Mouse (Mus musculus) CH12.LX (cell line): ENCODE results near the gene Apoa2. TPM values are rescaled to one million over a fixed set of nuclear protein-coding genes. Genes with fewer than 3 reads are reported as not detected.
"Not testable (repeated sequence)": the region's sequence is repeated elsewhere in the genome, so short reads cannot be mapped to it uniquely, and the experiment has no call there.

ENCODE experiments used
- DNase-seq: peaks from one replicate; pipeline ENCODE4 v3.0.0-alpha.2; 2013; ENCODE audit errors: extremely low read depth
- H3K27ac ChIP-seq: 2 replicates; pipeline ENCODE4 v1.5.1; 2012; ENCODE audit warnings: low read depth, mild to moderate bottlenecking, control low read depth, moderate library complexity; ENCODE audit not compliant: insufficient read depth
- H3K27me3 ChIP-seq: replicated peaks from 2 replicates; pipeline ENCODE3; 2012; ENCODE audit warnings: inconsistent platforms
- H3K36me3 ChIP-seq, 2 experiments: replicated peaks in 1 of 2; 2 replicates each; pipeline versions ENCODE3 to v1.6.1; 2012; ENCODE audit warnings: inconsistent platforms in 1 of 2, low read length in 1 of 2, mild to moderate bottlenecking in 1 of 2, mixed read lengths in 1 of 2, moderate library complexity in 1 of 2; ENCODE audit not compliant: control insufficient read depth in 1 of 2, insufficient read depth in 1 of 2
- H3K4me1 ChIP-seq, 2 experiments: 2 replicates each; pipeline ENCODE4 v1.6.1; 2012; ENCODE audit warnings: inconsistent platforms in 1 of 2, moderate library complexity in 1 of 2; ENCODE audit not compliant: insufficient read depth in 2 of 2, control insufficient read depth in 1 of 2
- H3K4me2 ChIP-seq: 2 replicates; pipeline ENCODE4 v1.6.1; 2012; ENCODE audit warnings: low read depth, mild to moderate bottlenecking, control low read depth; ENCODE audit not compliant: poor library complexity, insufficient read depth, severe bottlenecking
- H3K4me3 ChIP-seq, 3 experiments: fragments of 150-350 bp in 1 of 3; sonication (generic) in 1 of 3; replicated peaks in 1 of 3; 2 replicates each; pipeline versions ENCODE3 to v1.5.1; 2011 to 2012; ENCODE audit warnings: low read depth in 2 of 3, low read length in 2 of 3, mild to moderate bottlenecking in 2 of 3, moderate library complexity in 2 of 3, control low read depth in 1 of 3, improper control_type of control experiment in 1 of 3, inconsistent platforms in 1 of 3, mixed read lengths in 1 of 3; ENCODE audit not compliant: poor library complexity in 1 of 3
- H3K79me2 ChIP-seq: replicated peaks from 2 replicates; pipeline ENCODE4 v1.6.1; 2012; ENCODE audit warnings: mild to moderate bottlenecking, moderate library complexity; ENCODE audit not compliant: control insufficient read depth, poor library complexity, insufficient read depth, severe bottlenecking; ENCODE audit errors: extremely low read depth
- H3K9ac ChIP-seq: 2 replicates; pipeline ENCODE4 v1.6.1; 2012; ENCODE audit warnings: low read depth, mild to moderate bottlenecking, control low read depth, moderate library complexity; ENCODE audit not compliant: insufficient read depth
- H3K9me3 ChIP-seq: replicated peaks from 2 replicates; pipeline ENCODE3; 2012; ENCODE audit warnings: low read length, inconsistent platforms, mixed read lengths
- BHLHE40 ChIP-seq: IDR thresholded peaks from 2 replicates; pipeline ENCODE4 v1.6.1; 2011; ENCODE audit warnings: mild to moderate bottlenecking, low read depth, low read length, improper control_type of control experiment
- CHD1 ChIP-seq: IDR thresholded peaks from 2 replicates; pipeline ENCODE4 v1.6.1; 2012; ENCODE audit warnings: low read depth, low read length, improper control_type of control experiment, inconsistent platforms
- EP300 ChIP-seq: IDR thresholded peaks from 2 replicates; pipeline ENCODE4 v1.6.1; 2011; ENCODE audit warnings: low read length, improper control_type of control experiment
- ETS1 ChIP-seq: conservative IDR thresholded peaks from 2 replicates; pipeline ENCODE4 v1.6.1; 2012; ENCODE audit warnings: low read depth, mild to moderate bottlenecking, inconsistent platforms, low read length, improper control_type of control experiment, moderate library complexity
- GABPA ChIP-seq: IDR thresholded peaks from 2 replicates; pipeline ENCODE4 v1.6.1; 2012; ENCODE audit warnings: low read depth, low read length, improper control_type of control experiment, inconsistent platforms; ENCODE audit not compliant: insufficient replicate concordance
- JUN ChIP-seq: IDR thresholded peaks from 2 replicates; pipeline ENCODE4 v1.6.1; 2011; ENCODE audit warnings: low read depth, mild to moderate bottlenecking, low read length, improper control_type of control experiment, moderate library complexity; ENCODE audit not compliant: insufficient read depth
- MAX ChIP-seq: IDR thresholded peaks from 2 replicates; pipeline ENCODE4 v1.6.1; 2011; ENCODE audit warnings: low read length, improper control_type of control experiment
- MXI1 ChIP-seq: IDR thresholded peaks from 2 replicates; pipeline ENCODE4 v1.6.1; 2011; ENCODE audit warnings: mild to moderate bottlenecking, low read depth, low read length, improper control_type of control experiment
- MYC ChIP-seq: IDR thresholded peaks from 2 replicates; pipeline ENCODE4 v1.6.1; 2011; ENCODE audit warnings: low read depth, mild to moderate bottlenecking, improper control_type of control experiment, low read length
- POLR2A ChIP-seq: IDR thresholded peaks from 2 replicates; pipeline ENCODE4 v1.6.1; 2011; ENCODE audit warnings: low read depth, mild to moderate bottlenecking, improper control_type of control experiment, low read length
- POLR2AphosphoS2 ChIP-seq: IDR thresholded peaks from 2 replicates; pipeline ENCODE4 v1.6.1; 2011; ENCODE audit warnings: low read depth, low read length, improper control_type of control experiment
- SMC3 ChIP-seq: IDR thresholded peaks from 2 replicates; pipeline ENCODE4 v1.6.1; 2011; ENCODE audit warnings: low read depth, low read length, improper control_type of control experiment
- TBP ChIP-seq: conservative IDR thresholded peaks from 2 replicates; pipeline ENCODE4 v1.6.1; 2011; ENCODE audit warnings: low read depth, low read length, improper control_type of control experiment
- TCF12 ChIP-seq: IDR thresholded peaks from 2 replicates; pipeline ENCODE4 v1.6.1; 2014; ENCODE audit warnings: low read depth, mild to moderate bottlenecking, inconsistent platforms, low read length, improper control_type of control experiment
- USF1 ChIP-seq: IDR thresholded peaks from 2 replicates; pipeline ENCODE4 v1.6.1; 2014; ENCODE audit warnings: low read depth, mild to moderate bottlenecking, inconsistent platforms, low read length, improper control_type of control experiment
- USF2 ChIP-seq: conservative IDR thresholded peaks from 2 replicates; pipeline ENCODE4 v1.6.1; 2011; ENCODE audit warnings: low read depth, low read length, improper control_type of control experiment
- ZKSCAN1 ChIP-seq: IDR thresholded peaks from 2 replicates; pipeline ENCODE4 v1.6.1; 2012; ENCODE audit warnings: low read depth, inconsistent platforms, low read length, improper control_type of control experiment, borderline replicate concordance
- ZMIZ1 ChIP-seq: IDR thresholded peaks from 2 replicates; pipeline ENCODE4 v1.6.1; 2012; ENCODE audit warnings: low read depth, mild to moderate bottlenecking, inconsistent platforms, low read length, improper control_type of control experiment
- dilution Hi-C: fragments of 300-500 bp; cut with MboI; formaldehyde crosslinking; loops from 2 replicates; pipeline ENCODE4 v1.14.3; 2020; ENCODE audit warnings: low sequenced_read_pairs; ENCODE audit not compliant: extremely low pct_unique_long_range_greater_than_20kb, extremely low pct_ligation_motif_present
- in situ Hi-C: fragments of 300-500 bp; cut with MboI; formaldehyde crosslinking; loops from 3 replicates; pipeline ENCODE4 v1.14.3; 2019; ENCODE audit warnings: low sequenced_read_pairs, low pct_ligation_motif_present, low pct_unique_long_range_greater_than_20kb, mixed read lengths
- polyA plus RNA-seq: library from polyadenylated mRNA; unstranded; fragments of >175 nt; gene quantifications from 2 replicates; pipeline ENCODE4 v1.2.1, GENCODE M21; 2012; ENCODE audit warnings: low read depth; ENCODE audit not compliant: insufficient read length
- total RNA-seq, 2 experiments: library from RNA; depleted of rRNA; stranded (reverse); fragments of 300-350 nt in 1 of 2; fragments of >200 nt in 1 of 2; gene quantifications; 2 replicates each; pipeline ENCODE4 v1.2.3; 2012 to 2014

The Apoa2 gene
- total and polyA plus RNA-seq, 3 experiments, result 3.0 to 5.3 (median 3.1) TPM

- H3K4me2 ChIP-seq, result no peak overlapping the region
- dilution Hi-C loops, result no loop called here
- H3K36me3 ChIP-seq, result peaks cover 77 to 94% of the 10 kb centered on the region in 2 experiments
- TF ChIP-seq GABPA, result no peak
- no peak for TF ChIP-seq USF1
- no peak for TF ChIP-seq BHLHE40
- peaks cover 10% of the 10 kb centered on the region for H3K79me2 ChIP-seq
- H3K27me3 ChIP-seq, result no peaks in the 10 kb centered on the region
- no peak overlapping the region for H3K4me3 ChIP-seq
- H3K9me3 ChIP-seq, result no peaks in the 10 kb centered on the region
- in situ Hi-C loops, result no loop called here
- no peak overlapping the region for H3K27ac ChIP-seq
- DNase-seq, result no peak
- peaks cover 0 to 14% of the 10 kb centered on the region in 2 experiments; a peak in 2 of 4 replicates for H3K4me1 ChIP-seq
- H3K9ac ChIP-seq, result no peak overlapping the region
These were observed 16.1 kb downstream of the Apoa2 start for GRCm38 (mm10) chr1:171240911-171241310.

GRCm38 (mm10) chr1:171241952-171242351 is 17.1 kb downstream of the Apoa2 start:
- H3K4me2 ChIP-seq, DNase-seq, H3K27ac ChIP-seq, H3K9me3 ChIP-seq, in situ Hi-C loops, H3K27me3 ChIP-seq, H3K4me3 ChIP-seq, dilution Hi-C loops, H3K9ac ChIP-seq: not testable (repeated sequence)
- peaks cover 69 to 84% of the 10 kb centered on the region in 2 experiments for H3K36me3 ChIP-seq
- peaks cover 20% of the 10 kb centered on the region for H3K79me2 ChIP-seq
- peaks cover 0 to 17% of the 10 kb centered on the region in 2 experiments; a peak in 2 of 4 replicates for H3K4me1 ChIP-seq

- TF ChIP-seq TBP, result no peak
- no peak for TF ChIP-seq USF1
- TF ChIP-seq TCF12, result no peak
- TF ChIP-seq ZKSCAN1, result no peak
- no peak for TF ChIP-seq EP300
- no peak for TF ChIP-seq ZMIZ1
- TF ChIP-seq MYC, result no peak
- no peak for TF ChIP-seq CHD1
- no peak for TF ChIP-seq JUN
- no peak for TF ChIP-seq POLR2A
- TF ChIP-seq MXI1, result no peak
- no peak for TF ChIP-seq MAX
- no peak for TF ChIP-seq POLR2AphosphoS2
- TF ChIP-seq ETS1, result no peak
- TF ChIP-seq BHLHE40, result no peak
- TF ChIP-seq GABPA, result no peak
- TF ChIP-seq SMC3, result no peak
- no peak for TF ChIP-seq USF2
- TF ChIP-seq, all 38 proteins: peak for 0
- no peak overlapping the region for H3K4me2 ChIP-seq
- H3K4me1 ChIP-seq, result peaks cover 11 to 47% of the 10 kb centered on the region in 2 experiments
- H3K27me3 ChIP-seq, result no peaks in the 10 kb centered on the region
- in situ Hi-C loops, result no loop called here
- H3K9ac ChIP-seq, result no peak overlapping the region
- no peak overlapping the region for H3K27ac ChIP-seq
- H3K4me3 ChIP-seq, result no peak overlapping the region
- no peaks in the 10 kb centered on the region for H3K9me3 ChIP-seq
- peaks cover 39 to 50% of the 10 kb centered on the region in 2 experiments for H3K36me3 ChIP-seq
- no peak for DNase-seq
- dilution Hi-C loops, result no loop called here
- peaks cover 20% of the 10 kb centered on the region for H3K79me2 ChIP-seq
These were observed 20.5 kb downstream of the Apoa2 start for GRCm38 (mm10) chr1:171245353-171245752.
